Mouse (Mus musculus) gastrocnemius, postnatal 14 days (tissue): ENCODE results near the gene Ceacam9. TPM values are rescaled to one million over a fixed set of nuclear protein-coding genes. Genes with fewer than 3 reads are reported as not detected.
A peak's percentile ranks its signal among the peaks of the same experiment; 100 is the strongest.
"Not testable (repeated sequence)": the region's sequence is repeated elsewhere in the genome, so short reads cannot be mapped to it uniquely, and the experiment has no call there.

Experiments
- DNase-seq: peaks from one replicate; pipeline ENCODE4 v3.0.0; 2021; ENCODE audit warnings: mixed read lengths
- intact Hi-C: fragments of 180-260 bp; cut with DNase I; formaldehyde crosslinking; loops from one replicate; pipeline ENCODE4 v1.15.1; 2025; ENCODE audit warnings: low total_unique reads
- long read RNA-seq, 2 experiments: library from polyadenylated mRNA; stranded (forward); transcript quantifications; one replicate each; pipeline ENCODE4 v2.0.0; 2021
- total RNA-seq, 2 experiments: library from RNA; stranded (reverse); gene quantifications; 2 replicates each; pipeline ENCODE4 v1.2.3; 2021

Ceacam9 gene
- total RNA-seq, result not detected
- long read RNA-seq, experiment 1, result 0 reads
- long read RNA-seq, experiment 2, result 0 reads

GRCm38 (mm10) chr7:16721629-16722028 is at the start of gene Ceacam9:
Gene Ceacam9, plus strand, starts transcription at chr7:16721929.
- no peak for DNase-seq
- intact Hi-C loops, result no loop called here

GRCm38 (mm10) chr7:16673823-16674222 is 47.9 kb upstream of the Ceacam9 start:
- no peak for DNase-seq
- intact Hi-C loops, result no loop called here

GRCm38 (mm10) chr7:16674699-16675098 is 47.0 kb upstream of the Ceacam9 start:
- DNase-seq, intact Hi-C loops: not testable (repeated sequence)

DNA sequence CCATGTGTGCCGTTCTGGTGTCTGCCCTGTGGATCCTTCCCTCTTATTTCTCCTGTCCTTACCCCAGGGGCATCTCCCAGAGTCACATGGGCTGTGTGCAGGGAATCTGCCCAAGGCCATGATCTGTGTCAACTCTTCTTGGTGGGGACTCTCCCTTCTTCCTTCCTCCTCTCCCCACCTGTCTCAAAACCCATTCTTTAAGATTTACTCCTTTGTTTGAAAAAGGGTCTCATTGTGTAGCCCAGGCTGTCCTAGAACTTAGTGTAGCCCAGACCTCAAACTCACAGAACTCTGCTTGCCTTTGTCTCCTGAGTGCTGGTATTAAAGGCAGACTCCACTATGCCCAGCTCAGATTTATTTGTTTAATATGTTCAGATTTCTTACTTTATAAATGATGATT is 46.1 kb upstream of the Ceacam9 start, which contains the start of gene Ceacam15:
Ceacam15 (minus strand) TSS at position 101 of the 400 bp plus-strand sequence.
- DNase-seq, result no peak
- intact Hi-C loops, result no loop called here

DNA sequence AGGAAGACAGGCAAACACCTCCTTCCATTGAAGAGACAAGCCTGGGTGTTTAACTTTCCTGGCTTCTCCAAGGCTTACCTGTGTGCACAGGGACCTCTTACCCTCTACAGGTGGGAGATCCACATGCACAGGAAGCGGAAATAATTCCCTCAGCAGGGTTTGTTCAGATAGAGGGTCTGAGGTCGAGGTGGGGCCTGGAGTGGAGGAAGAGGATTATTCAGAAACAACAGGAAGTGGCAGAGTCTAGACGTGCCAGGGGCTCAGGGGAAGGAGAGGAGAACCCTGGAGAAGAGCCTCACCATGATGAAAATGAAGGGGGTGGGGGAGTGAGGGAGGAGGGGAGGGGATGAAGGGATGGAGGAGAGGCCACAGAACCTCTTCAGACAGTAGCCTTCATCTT is 41.5 kb upstream of the Ceacam9 start:
- intact Hi-C loops, DNase-seq: not testable (repeated sequence)

GRCm38 (mm10) chr7:16689196-16689595 is 32.5 kb upstream of the Ceacam9 start:
- intact Hi-C loops, result no loop called here
- DNase-seq, result no peak

GRCm38 (mm10) chr7:16695025-16695424 is 26.7 kb upstream of the Ceacam9 start:
- peak; percentile 25 for DNase-seq
- intact Hi-C loops, result loop anchor here (2.0 kb wide), 1 partner anchor 64 kb away; no protein-coding TSS in a partner anchor

DNA sequence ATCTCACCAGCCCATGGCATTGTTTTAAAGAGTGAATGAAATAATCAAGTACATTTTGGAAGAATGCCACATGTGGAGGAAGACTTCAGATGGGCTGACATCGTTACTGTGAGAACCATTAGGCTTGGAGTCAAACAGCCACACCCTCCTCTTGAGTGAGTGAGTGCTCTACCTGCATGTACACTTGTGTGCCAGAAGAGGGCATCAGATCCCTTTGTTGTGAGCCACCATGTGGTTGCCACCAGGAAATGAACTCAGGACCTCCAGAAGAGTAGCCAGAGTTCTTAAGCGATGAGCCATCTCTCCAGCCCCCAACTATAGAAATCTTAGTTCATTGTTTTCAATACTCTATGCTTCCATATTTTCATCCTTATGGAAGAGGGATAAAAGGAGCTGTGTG is 22.7 kb upstream of the Ceacam9 start:
- DNase-seq, result no peak
- intact Hi-C loops, result no loop called here

GRCm38 (mm10) chr7:16700583-16700982 is 21.1 kb upstream of the Ceacam9 start:
- no peak for DNase-seq
- intact Hi-C loops, result no loop called here

- no peak for DNase-seq
- intact Hi-C loops, result no loop called here
Observed at GRCm38 (mm10) chr7:16706385-16706784, 15.3 kb upstream of the Ceacam9 start.

DNA sequence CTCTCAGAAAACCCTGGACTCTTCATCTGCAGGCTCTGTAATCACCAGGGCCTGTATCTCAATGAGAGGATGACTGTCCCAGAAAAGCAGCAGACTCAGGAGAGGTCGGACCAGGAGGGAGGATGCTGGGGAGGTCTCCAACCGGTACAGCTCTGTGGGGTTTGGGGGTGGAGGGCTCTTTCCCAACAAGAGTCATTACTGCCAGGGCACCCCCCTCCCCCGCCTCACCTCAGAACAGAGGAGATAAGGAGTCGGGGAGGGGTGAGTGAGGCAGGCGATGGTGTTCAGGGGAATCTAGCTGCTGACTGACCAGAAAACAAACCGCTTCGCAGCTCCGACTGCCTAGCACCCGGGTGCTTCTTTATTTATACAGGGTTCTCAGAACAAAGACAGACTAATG is 13.5 kb upstream of the Ceacam9 start:
- DNase-seq, result no peak
- intact Hi-C loops, result no loop called here

DNA sequence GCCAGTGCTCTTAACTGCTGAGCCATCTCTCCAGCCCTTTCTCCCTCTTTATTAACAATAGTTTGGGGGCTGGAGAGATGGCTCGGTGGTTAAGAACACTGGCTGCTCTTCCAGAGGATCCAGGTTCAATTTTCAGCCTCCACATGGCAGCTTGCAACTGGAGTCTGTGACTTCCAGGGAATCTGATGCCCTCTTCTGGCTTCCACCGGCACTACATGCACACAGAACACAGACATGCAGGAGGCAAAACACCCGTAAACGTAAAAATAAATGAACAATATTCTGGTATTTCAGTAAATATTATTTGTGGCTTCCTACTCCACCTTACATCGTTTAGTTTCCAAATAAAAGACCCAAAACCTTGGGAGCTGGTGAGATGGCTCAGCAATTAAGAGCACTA is 11.1 kb upstream of the Ceacam9 start:
- no peak for DNase-seq
- intact Hi-C loops, result no loop called here

DNA sequence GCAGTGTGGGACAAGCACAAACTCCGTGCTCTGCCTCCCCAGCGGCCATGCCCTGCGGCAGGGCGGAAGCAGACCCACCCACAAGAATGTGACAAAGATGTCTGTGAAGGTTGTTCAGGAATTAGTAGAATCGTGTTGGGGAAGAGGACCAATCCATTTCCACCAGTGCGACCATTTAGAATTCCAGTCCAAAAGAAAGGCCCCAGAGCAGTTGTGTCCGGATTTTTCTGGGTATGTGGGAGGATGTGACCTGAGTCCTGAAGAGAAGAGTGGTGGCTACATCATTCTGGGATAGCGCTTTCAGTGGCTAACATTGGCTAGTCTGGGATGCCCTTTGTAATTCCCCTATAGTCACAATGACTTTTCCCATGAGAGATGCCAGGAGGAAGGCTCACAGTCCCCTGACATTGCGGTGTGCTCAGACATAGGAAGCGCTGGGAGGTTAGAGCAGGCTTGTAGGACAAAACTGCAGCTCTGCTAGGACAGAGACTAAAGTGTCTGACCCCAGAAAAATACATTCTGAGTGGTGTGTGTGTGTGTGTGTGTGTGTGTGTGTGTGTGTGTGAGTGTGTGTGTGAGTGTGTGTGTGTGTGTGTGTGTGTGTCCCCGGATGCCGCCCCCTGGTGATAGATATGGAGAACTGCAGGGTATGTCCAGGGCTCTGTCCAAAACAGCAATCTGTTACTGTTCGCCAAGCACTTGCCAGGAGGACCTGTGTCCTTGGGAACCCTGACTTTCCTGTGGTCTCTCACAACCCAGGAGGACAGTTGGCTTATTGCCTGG is 8.9 kb upstream of the Ceacam9 start:
- intact Hi-C loops, result no loop called here
- DNase-seq, result no peak

GRCm38 (mm10) chr7:16716456-16717152 is 5.1 kb upstream of the Ceacam9 start:
- DNase-seq, intact Hi-C loops: not testable (repeated sequence)

GRCm38 (mm10) chr7:16722490-16722889 is 761 bp downstream of the Ceacam9 start:
- intact Hi-C loops, DNase-seq: not testable (repeated sequence)

- DNase-seq, result peak; percentile 78
- intact Hi-C loops, result loop anchor here (2.0 to 5.0 kb wide), 2 partner anchors 98 to 781 kb away; partner anchors contain the start of gene Nop53
Observed at GRCm38 (mm10) chr7:16728596-16729348, 7.0 kb downstream of the Ceacam9 start.

GRCm38 (mm10) chr7:16729563-16729962 is 7.8 kb downstream of the Ceacam9 start:
- not testable (repeated sequence) for DNase-seq
- intact Hi-C loops, result loop anchor here (2.0 to 5.0 kb wide), 2 partner anchors 99 to 782 kb away; partner anchors contain the start of gene Nop53

- DNase-seq, result no peak
- intact Hi-C loops, result no loop called here
Observed at GRCm38 (mm10) chr7:16730791-16731190, 9.1 kb downstream of the Ceacam9 start.

DNA sequence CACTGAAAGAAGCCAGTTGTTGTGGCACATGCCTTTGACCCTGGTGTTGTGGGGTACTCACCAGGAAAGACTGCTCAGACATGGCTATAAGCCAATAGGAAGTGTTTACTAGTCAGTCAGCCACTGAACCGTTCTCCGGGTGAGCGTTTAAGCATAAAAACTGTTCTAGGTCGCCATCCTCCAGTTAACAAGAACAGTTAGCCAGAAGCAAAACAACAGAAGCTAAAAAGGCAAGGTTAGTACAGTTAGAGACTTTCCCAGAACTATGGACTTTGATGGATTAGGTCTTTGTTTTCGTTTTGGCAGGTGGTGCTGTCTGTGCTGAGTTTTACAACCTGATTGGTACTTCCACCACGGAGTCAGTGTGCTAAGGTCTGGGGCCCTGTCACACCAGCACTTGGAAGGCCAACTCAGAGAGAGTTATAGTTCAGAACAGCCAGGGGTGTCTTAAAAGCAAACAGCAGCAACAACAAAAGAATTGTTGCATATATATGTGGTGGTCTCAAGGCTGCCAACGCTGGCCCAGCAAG is 10.2 kb downstream of the Ceacam9 start:
- no peak for DNase-seq
- intact Hi-C loops, result no loop called here
